Mouse (Mus musculus) limb, embryonic 13.5 days (tissue): Measurements from ENCODE around the gene Gk5. TPM values are rescaled to one million over a fixed set of nuclear protein-coding genes. Genes with fewer than 3 reads are reported as not detected.

Experiments used
- ATAC-seq: fragments of 200-750 bp; cut with Nextera tagmentation; 2 replicates; pipeline ENCODE4 v1.8.0; 2017; ENCODE audit warnings: low read depth, moderate number of reproducible peaks, moderate TSS enrichment; ENCODE audit not compliant: low FRiP score
- H3K27ac ChIP-seq: fragments of 300-500 bp; sonication (generic); 2 replicates; pipeline ENCODE4 v1.5.1; 2015; ENCODE audit warnings: inconsistent platforms, mild to moderate bottlenecking, moderate library complexity
- H3K27me3 ChIP-seq: fragments of 300-500 bp; sonication (generic); 2 replicates; pipeline ENCODE4 v1.6.1; 2015; ENCODE audit warnings: mild to moderate bottlenecking, inconsistent platforms
- H3K36me3 ChIP-seq: fragments of 300-500 bp; sonication (generic); 2 replicates; pipeline ENCODE4 v1.6.1; 2015; ENCODE audit warnings: inconsistent platforms, mild to moderate bottlenecking, moderate library complexity
- H3K4me1 ChIP-seq: fragments of 300-500 bp; sonication (generic); 2 replicates; pipeline ENCODE4 v1.6.1; 2015; ENCODE audit warnings: inconsistent platforms
- H3K4me2 ChIP-seq: fragments of 300-500 bp; sonication (generic); replicated peaks from 2 replicates; pipeline ENCODE4 v1.6.1; 2015; ENCODE audit warnings: inconsistent platforms, mild to moderate bottlenecking, moderate library complexity
- H3K4me3 ChIP-seq: fragments of 300-500 bp; sonication (generic); 2 replicates; pipeline ENCODE4 v1.5.1; 2015; ENCODE audit warnings: moderate library complexity, mild to moderate bottlenecking, inconsistent platforms
- H3K9ac ChIP-seq: fragments of 300-500 bp; sonication (generic); 2 replicates; pipeline ENCODE4 v1.6.1; 2015; ENCODE audit warnings: mild to moderate bottlenecking, inconsistent platforms
- H3K9me3 ChIP-seq: fragments of 300-500 bp; sonication (generic); 2 replicates; pipeline ENCODE4 v1.6.1; 2016; ENCODE audit warnings: inconsistent platforms
- WGBS: fragments of 180-500 bp; shearing (Covaris S2); methylation state at CpG from one replicate; pipeline ENCODE4 v1.1.7; 2015; 5-methylcytosine and 5-hydroxymethylcytosine counted together
- polyA plus RNA-seq: library from polyadenylated mRNA; unstranded; fragments of >200 nt; fragmentation: Nextera tagmentation; extraction: Ambion mirVana; gene quantifications from 2 replicates; pipeline ENCODE4 v1.2.1, GENCODE M21; 2015

The Gk5 gene
- polyA plus RNA-seq, 1 experiment from 2014 or later: 6.2 TPM

DNA sequence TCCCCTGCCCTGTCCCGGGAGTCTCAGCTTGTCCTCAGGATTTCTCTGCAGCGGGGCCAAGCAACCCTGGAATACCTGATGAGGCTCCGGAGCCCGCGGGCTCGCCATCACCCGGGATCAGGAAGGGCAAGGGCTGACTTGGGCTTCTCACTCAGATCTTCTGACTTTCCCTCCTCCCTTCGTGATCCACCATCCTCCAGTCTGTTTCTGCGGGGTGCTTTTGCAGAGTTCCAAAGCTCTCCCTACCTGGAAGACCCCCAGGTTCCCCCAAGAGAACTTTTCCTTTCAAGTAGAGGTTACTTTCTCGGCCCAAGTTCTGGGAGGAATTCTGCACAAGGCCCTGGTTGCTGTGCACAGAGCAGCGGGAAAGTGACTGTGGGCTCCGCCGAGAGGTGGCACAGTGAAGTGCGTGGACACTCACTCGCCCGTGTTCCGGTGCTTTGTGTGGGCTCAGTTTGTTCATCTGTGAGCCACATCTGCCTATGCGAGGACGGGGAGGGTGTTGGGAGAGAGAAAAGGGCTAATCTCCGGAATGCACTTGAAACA lies 77.5 kb downstream of the Gk5 start:
- Histone ChIP-seq H3K4me1 (peaks cover 22% of the 10 kb centered on the region), H3K27me3 (no peaks in the 10 kb centered on the region), H3K4me2 (peak overlapping the region; percentile 90), H3K9me3 (no peaks in the 10 kb centered on the region), H3K4me3 (peak overlapping the region; percentile 89), H3K36me3 (no peaks in the 10 kb centered on the region), H3K27ac (peak overlapping the region; percentile 84), H3K9ac (peak overlapping the region; percentile 90)
- under 1% methylated on average over 20 of the region's 20 CpGs for WGBS
- no peak for ATAC-seq

GRCm38 (mm10) chr9:96197806-96198205 lies 78.6 kb downstream of the Gk5 start:
- 0 out of 2 replicates have a peak overlapping the region, but pooled peaks have one; percentile 15 for H3K9ac ChIP-seq
- H3K27ac ChIP-seq: no peak overlapping the region
- H3K27me3 ChIP-seq: no peaks in the 10 kb centered on the region
- peaks cover 22% of the 10 kb centered on the region for H3K4me1 ChIP-seq
- no peaks in the 10 kb centered on the region for H3K9me3 ChIP-seq
- ATAC-seq: no peak
- WGBS: 63% methylated on average over 9 of the region's 9 CpGs
- peak overlapping the region; percentile 89 for H3K4me3 ChIP-seq
- H3K4me2 ChIP-seq: peak overlapping the region; percentile 90
- H3K36me3 ChIP-seq: peaks cover 3% of the 10 kb centered on the region; the same call in 1 of the 2 replicates

DNA sequence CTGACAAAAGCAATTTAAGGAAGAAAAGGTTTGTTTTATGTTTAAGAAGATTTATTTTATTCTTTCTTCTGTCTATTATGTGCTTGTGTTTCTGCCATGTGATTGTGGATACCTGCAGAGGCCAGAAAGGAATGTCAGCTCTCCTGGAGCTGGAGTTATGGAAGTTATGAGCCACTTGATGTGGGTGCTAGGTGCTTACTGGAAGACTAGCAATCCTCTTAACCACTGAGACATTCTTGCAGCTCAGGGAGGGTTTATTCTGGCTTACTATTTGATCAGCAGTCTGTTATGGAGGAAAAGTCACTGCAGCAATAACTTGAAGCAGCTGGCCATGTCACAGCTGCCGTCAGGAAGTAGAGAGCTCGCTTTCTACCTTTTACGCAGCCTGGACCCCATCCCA lies 84.5 kb downstream of the Gk5 start:
- Histone ChIP-seq H3K27me3 (no peaks in the 10 kb centered on the region), H3K36me3 (peaks cover 16% of the 10 kb centered on the region), H3K27ac (no peak overlapping the region), H3K4me1 (no peaks in the 10 kb centered on the region), H3K4me3 (no peak overlapping the region), H3K9ac (0 out of 2 replicates have a peak overlapping the region, but pooled peaks have one; percentile 8), H3K4me2 (no peak overlapping the region), H3K9me3 (no peaks in the 10 kb centered on the region)
- WGBS: 73% methylated on average over 3 of the region's 3 CpGs
- ATAC-seq: no peak

GRCm38 (mm10) chr9:96207428-96207827 lies 88.3 kb downstream of the Gk5 start:
- H3K36me3 ChIP-seq: peaks cover 15% of the 10 kb centered on the region
- H3K9me3 ChIP-seq: no peaks in the 10 kb centered on the region
- 93% methylated on average over 3 of the region's 3 CpGs for WGBS
- no peak overlapping the region for H3K4me3 ChIP-seq
- no peaks in the 10 kb centered on the region for H3K27me3 ChIP-seq
- no peak overlapping the region for H3K27ac ChIP-seq
- no peaks in the 10 kb centered on the region for H3K4me1 ChIP-seq
- H3K9ac ChIP-seq: no peak overlapping the region
- no peak overlapping the region for H3K4me2 ChIP-seq
- ATAC-seq: no peak

DNA sequence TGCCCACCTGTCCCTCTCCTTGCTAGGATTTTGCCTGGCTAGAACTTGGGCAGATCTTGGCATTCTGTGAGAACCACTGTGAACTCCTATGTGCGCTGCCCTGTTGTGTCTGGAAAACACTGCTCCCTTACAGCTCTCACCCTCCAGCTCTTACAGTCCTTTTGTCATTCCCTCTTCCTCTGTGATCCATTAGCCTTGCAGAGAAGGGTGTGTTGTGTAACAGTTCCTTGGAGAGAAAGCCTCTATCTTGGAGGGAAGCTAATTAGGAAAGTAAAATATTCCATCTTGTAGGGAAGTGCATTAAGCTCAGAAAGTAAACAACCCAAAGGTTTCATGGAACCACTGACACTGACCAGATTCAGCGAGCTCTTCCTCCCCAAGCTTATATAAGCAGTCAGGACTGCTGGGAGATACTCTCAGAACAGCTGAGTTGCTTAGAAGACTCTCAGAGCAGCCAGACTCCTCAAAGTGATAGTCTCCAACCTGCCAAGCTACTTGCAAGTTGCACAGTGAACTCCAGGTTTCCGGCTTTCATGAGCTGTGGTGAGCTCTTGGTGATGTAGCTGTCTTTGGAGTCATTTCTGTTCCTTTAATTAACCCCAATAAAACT lies 94.0 kb downstream of the Gk5 start:
- ATAC-seq: no peak
- Histone ChIP-seq H3K9me3 (no peaks in the 10 kb centered on the region), H3K9ac (no peak overlapping the region), H3K4me3 (no peak overlapping the region), H3K36me3 (no peaks in the 10 kb centered on the region; the same call in 1 of the 2 replicates), H3K4me1 (no peaks in the 10 kb centered on the region), H3K4me2 (no peak overlapping the region), H3K27me3 (no peaks in the 10 kb centered on the region), H3K27ac (no peak overlapping the region)
- WGBS: 83% methylated on average over 3 of the region's 3 CpGs

DNA sequence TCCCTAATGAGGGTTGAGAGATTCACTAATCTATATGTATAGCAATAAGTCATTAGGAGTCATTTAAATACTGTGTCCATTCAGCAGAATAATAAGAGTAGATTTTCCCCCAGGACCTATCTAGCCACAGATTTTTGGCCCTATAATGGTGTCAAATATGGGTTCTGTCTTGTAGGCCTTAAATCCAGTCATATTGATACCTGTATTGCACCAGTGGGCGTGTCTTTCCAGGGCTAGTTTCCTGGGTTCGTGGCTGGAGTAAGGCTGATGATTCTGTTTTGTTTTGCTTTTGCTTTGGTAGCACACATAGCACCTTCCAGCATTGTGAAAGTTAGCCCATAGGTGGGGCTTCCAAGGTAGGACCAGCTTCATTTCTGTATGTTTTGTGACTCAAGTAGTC lies 95.0 kb downstream of the Gk5 start:
- no peak overlapping the region for H3K9ac ChIP-seq
- no peaks in the 10 kb centered on the region; the same call in 1 of the 2 replicates for H3K36me3 ChIP-seq
- no peaks in the 10 kb centered on the region for H3K9me3 ChIP-seq
- no peak for ATAC-seq
- no peaks in the 10 kb centered on the region for H3K27me3 ChIP-seq
- H3K4me1 ChIP-seq: no peaks in the 10 kb centered on the region
- no peak overlapping the region for H3K4me3 ChIP-seq
- 87% methylated on average over 2 of the region's 2 CpGs for WGBS
- H3K4me2 ChIP-seq: no peak overlapping the region
- H3K27ac ChIP-seq: no peak overlapping the region

DNA sequence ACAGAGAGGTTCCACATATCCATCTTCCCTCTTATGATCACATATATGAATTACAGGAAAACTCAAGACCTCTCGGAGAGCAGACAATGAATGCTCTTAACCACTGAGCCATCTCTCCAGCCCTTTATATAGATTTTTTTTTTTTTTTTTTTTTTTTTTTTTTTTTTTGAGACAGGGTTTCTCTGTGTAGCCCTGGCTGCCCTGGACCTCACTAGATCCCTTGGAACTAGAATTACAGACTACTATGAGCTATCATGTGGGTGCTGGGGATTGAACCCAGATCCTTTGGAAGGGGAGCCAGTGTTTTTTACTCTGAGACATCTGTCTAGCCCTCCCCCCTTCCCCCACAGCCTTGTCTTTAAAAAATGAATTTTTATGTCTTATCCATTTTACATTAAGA lies 98.1 kb downstream of the Gk5 start:
- no peaks in the 10 kb centered on the region for H3K4me1 ChIP-seq
- 100% methylated on average over 1 of the region's 1 CpGs for WGBS
- no peaks in the 10 kb centered on the region for H3K9me3 ChIP-seq
- no peaks in the 10 kb centered on the region for H3K27me3 ChIP-seq
- no peak overlapping the region for H3K9ac ChIP-seq
- H3K36me3 ChIP-seq: no peaks in the 10 kb centered on the region; the same call in 1 of the 2 replicates
- H3K4me2 ChIP-seq: no peak overlapping the region
- no peak overlapping the region for H3K27ac ChIP-seq
- ATAC-seq: no peak
- no peak overlapping the region for H3K4me3 ChIP-seq

DNA sequence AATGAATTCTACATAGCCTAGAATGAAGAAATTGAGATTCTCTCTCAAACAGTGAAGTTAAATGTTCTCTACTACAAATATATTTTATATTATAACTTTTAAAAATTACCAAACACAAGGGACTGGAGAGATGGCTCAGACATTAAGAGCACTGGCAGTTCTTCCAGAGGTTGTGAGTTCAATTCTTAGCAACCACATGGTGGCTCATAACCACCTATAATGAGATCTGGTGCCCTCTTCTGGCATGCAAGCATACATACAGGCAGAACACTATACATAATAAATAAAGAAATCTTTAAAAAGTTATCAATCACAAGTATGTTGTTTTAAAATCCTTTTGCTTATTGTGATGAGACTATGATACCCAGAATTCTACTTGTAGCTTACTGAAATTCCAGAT lies 98.6 kb downstream of the Gk5 start:
- Histone ChIP-seq H3K9me3 (no peaks in the 10 kb centered on the region), H3K9ac (no peak overlapping the region), H3K4me1 (no peaks in the 10 kb centered on the region), H3K27me3 (no peaks in the 10 kb centered on the region), H3K36me3 (no peaks in the 10 kb centered on the region; the same call in 1 of the 2 replicates), H3K4me3 (no peak overlapping the region), H3K27ac (no peak overlapping the region), H3K4me2 (no peak overlapping the region)
- ATAC-seq: no peak

GRCm38 (mm10) chr9:96219114-96219669 lies 100.0 kb downstream of the Gk5 start:
- no peak for ATAC-seq
- no peak overlapping the region for H3K9ac ChIP-seq
- no peak overlapping the region for H3K27ac ChIP-seq
- no peak overlapping the region for H3K4me3 ChIP-seq
- H3K9me3 ChIP-seq: no peaks in the 10 kb centered on the region
- H3K27me3 ChIP-seq: no peaks in the 10 kb centered on the region
- no peak overlapping the region for H3K4me2 ChIP-seq
- no peaks in the 10 kb centered on the region for H3K36me3 ChIP-seq
- 74% methylated on average over 2 of the region's 2 CpGs for WGBS
- H3K4me1 ChIP-seq: no peaks in the 10 kb centered on the region

DNA sequence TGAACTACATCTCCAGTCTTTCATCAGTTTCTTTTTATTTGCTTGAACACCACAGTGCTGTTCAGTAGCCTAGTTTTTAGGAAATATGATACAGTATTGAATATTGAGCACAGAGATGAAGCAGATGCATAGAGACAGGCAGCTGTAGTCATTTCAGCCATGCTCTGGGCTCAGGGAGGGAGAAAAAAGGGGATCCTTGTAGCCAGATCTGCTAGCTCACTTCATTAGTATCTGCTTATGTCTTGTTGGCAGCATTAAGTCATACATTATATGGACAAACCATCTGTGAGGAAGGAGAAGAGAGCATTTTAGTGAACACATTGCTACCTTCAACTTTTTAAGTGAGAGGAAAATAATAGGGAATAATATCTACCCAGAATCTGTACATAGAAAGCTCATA lies 101.3 kb downstream of the Gk5 start:
- H3K4me2 ChIP-seq: no peak overlapping the region
- H3K4me1 ChIP-seq: no peaks in the 10 kb centered on the region
- H3K27me3 ChIP-seq: no peaks in the 10 kb centered on the region
- no peaks in the 10 kb centered on the region for H3K9me3 ChIP-seq
- ATAC-seq: no peak
- no peak overlapping the region for H3K4me3 ChIP-seq
- no peak overlapping the region for H3K9ac ChIP-seq
- H3K27ac ChIP-seq: no peak overlapping the region
- H3K36me3 ChIP-seq: no peaks in the 10 kb centered on the region

GRCm38 (mm10) chr9:96223302-96223701 lies 104.1 kb downstream of the Gk5 start:
- Histone ChIP-seq H3K9ac (no peak overlapping the region), H3K9me3 (no peaks in the 10 kb centered on the region), H3K4me1 (no peaks in the 10 kb centered on the region), H3K36me3 (no peaks in the 10 kb centered on the region), H3K27me3 (no peaks in the 10 kb centered on the region), H3K4me3 (no peak overlapping the region), H3K4me2 (no peak overlapping the region), H3K27ac (no peak overlapping the region)
- ATAC-seq: no peak
- 87% methylated on average over 2 of the region's 2 CpGs for WGBS

DNA sequence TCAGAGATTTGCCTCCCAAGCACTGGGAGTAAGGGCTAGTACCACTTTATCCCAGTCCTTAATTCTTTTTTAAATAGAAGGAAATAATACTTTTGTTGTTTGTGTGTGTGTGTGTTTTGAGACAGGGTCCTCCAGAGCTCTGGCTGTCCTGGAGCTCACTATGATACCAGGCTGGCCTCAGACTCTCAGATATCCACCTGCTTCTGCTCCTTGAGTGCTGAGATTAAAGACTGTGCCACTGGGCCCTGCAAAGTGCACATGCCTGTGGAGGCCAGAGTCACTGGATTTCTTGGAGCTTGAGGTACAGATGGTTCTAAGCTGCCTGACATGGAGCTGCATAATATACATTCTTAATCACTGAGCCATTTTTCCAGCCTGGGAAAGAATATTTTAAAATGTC lies 109.1 kb downstream of the Gk5 start:
- no peak overlapping the region for H3K4me2 ChIP-seq
- no peaks in the 10 kb centered on the region; the same call in 1 of the 2 replicates for H3K36me3 ChIP-seq
- ATAC-seq: no peak
- H3K4me3 ChIP-seq: no peak overlapping the region
- H3K27ac ChIP-seq: no peak overlapping the region
- H3K9me3 ChIP-seq: no peaks in the 10 kb centered on the region
- no peaks in the 10 kb centered on the region for H3K27me3 ChIP-seq
- H3K9ac ChIP-seq: no peak overlapping the region
- no peaks in the 10 kb centered on the region for H3K4me1 ChIP-seq

- Histone ChIP-seq H3K4me2 (no peak overlapping the region), H3K4me1 (no peaks in the 10 kb centered on the region), H3K4me3 (no peak overlapping the region), H3K36me3 (no peaks in the 10 kb centered on the region; the same call in 1 of the 2 replicates), H3K9ac (no peak overlapping the region), H3K27me3 (no peaks in the 10 kb centered on the region), H3K9me3 (no peaks in the 10 kb centered on the region), H3K27ac (no peak overlapping the region)
- 47% methylated on average over 2 of the region's 2 CpGs for WGBS
- no peak for ATAC-seq
Measured at GRCm38 (mm10) chr9:96230271-96230670, 111.1 kb downstream of the Gk5 start.
